Mouse (Mus musculus): ENCODE data around the gene Wwox. TPM values are rescaled to one million over a fixed set of nuclear protein-coding genes. Genes with fewer than 3 reads are reported as not detected.

The Wwox gene
- polyA plus RNA-seq, 1 experiment: not detected

- Histone ChIP-seq H3K4me1 (ENCODE audit: control insufficient read depth, insufficient read depth, low read length) (no peaks in the 10 kb centered on the region), H3K4me3 (ENCODE audit: insufficient read depth, low read depth, low read length) (no peak overlapping the region), H3K27ac (ENCODE audit: insufficient read depth, low read depth, low read length) (no peak overlapping the region)
- no peak for TF ChIP-seq POLR2A (IDR thresholded peaks at IDR 0.05; ENCODE audit: insufficient read depth, low read depth, low read length)
- TF ChIP-seq CTCF (IDR thresholded peaks at IDR 0.05; ENCODE audit: insufficient read depth, low read depth, low read length): no peak
- WGBS: 78% methylated on average over 8 of the region's 8 CpGs
Measured at GRCm38 (mm10) chr8:114927412-114927811, 488.0 kb downstream of the Wwox start.

GRCm38 (mm10) chr8:114927917-114928316, 488.5 kb downstream of the Wwox start:
- WGBS: 97% methylated on average over 4 of the region's 4 CpGs
- no peak for TF ChIP-seq CTCF (IDR thresholded peaks at IDR 0.05; ENCODE audit: insufficient read depth, low read depth, low read length)
- no peak for TF ChIP-seq POLR2A (IDR thresholded peaks at IDR 0.05; ENCODE audit: insufficient read depth, low read depth, low read length)

GRCm38 (mm10) chr8:114929597-114929996, 490.1 kb downstream of the Wwox start:
- Histone ChIP-seq H3K27ac (ENCODE audit: insufficient read depth, low read depth, low read length) (no peak overlapping the region), H3K4me3 (ENCODE audit: insufficient read depth, low read depth, low read length) (no peak overlapping the region), H3K4me1 (ENCODE audit: control insufficient read depth, insufficient read depth, low read length) (no peaks in the 10 kb centered on the region)
- TF ChIP-seq CTCF (IDR thresholded peaks at IDR 0.05; ENCODE audit: insufficient read depth, low read depth, low read length) (no peak), POLR2A (IDR thresholded peaks at IDR 0.05; ENCODE audit: insufficient read depth, low read depth, low read length) (no peak)
- 97% methylated on average over 4 of the region's 4 CpGs for WGBS

More at GRCm38 (mm10) chr8:114927917-114928316, 488.5 kb downstream of the Wwox start:
- Histone ChIP-seq H3K4me1 (ENCODE audit: control insufficient read depth, insufficient read depth, low read length) (no peaks in the 10 kb centered on the region), H3K4me3 (ENCODE audit: insufficient read depth, low read depth, low read length) (no peak overlapping the region), H3K27ac (ENCODE audit: insufficient read depth, low read depth, low read length) (no peak overlapping the region)

GRCm38 (mm10) chr8:114932071-114932630, 492.7 kb downstream of the Wwox start:
- no peak overlapping the region for H3K4me3 ChIP-seq (ENCODE audit: insufficient read depth, low read depth, low read length)
- no peak overlapping the region for H3K27ac ChIP-seq (ENCODE audit: insufficient read depth, low read depth, low read length)
- no peaks in the 10 kb centered on the region for H3K4me1 ChIP-seq (ENCODE audit: control insufficient read depth, insufficient read depth, low read length)
- TF ChIP-seq CTCF (IDR thresholded peaks at IDR 0.05; ENCODE audit: insufficient read depth, low read depth, low read length) (no peak), POLR2A (IDR thresholded peaks at IDR 0.05; ENCODE audit: insufficient read depth, low read depth, low read length) (no peak)
- 31% methylated on average over 18 of the region's 18 CpGs for WGBS

- TF ChIP-seq CTCF (IDR thresholded peaks at IDR 0.05; ENCODE audit: insufficient read depth, low read depth, low read length): no peak
- no peak for TF ChIP-seq POLR2A (IDR thresholded peaks at IDR 0.05; ENCODE audit: insufficient read depth, low read depth, low read length)
- WGBS: 39% methylated on average over 1 of the region's 1 CpGs
- Histone ChIP-seq H3K4me1 (ENCODE audit: control insufficient read depth, insufficient read depth, low read length) (no peaks in the 10 kb centered on the region), H3K4me3 (ENCODE audit: insufficient read depth, low read depth, low read length) (no peak overlapping the region), H3K27ac (ENCODE audit: insufficient read depth, low read depth, low read length) (no peak overlapping the region)
Measured at GRCm38 (mm10) chr8:114933248-114933647, 493.8 kb downstream of the Wwox start.

GRCm38 (mm10) chr8:114936887-114937286, 497.4 kb downstream of the Wwox start:
- 50% methylated on average over 10 of the region's 10 CpGs for WGBS
- no peaks in the 10 kb centered on the region for H3K4me1 ChIP-seq (ENCODE audit: control insufficient read depth, insufficient read depth, low read length)

GRCm38 (mm10) chr8:114939338-114939737, 499.9 kb downstream of the Wwox start:
- Histone ChIP-seq H3K4me3 (ENCODE audit: insufficient read depth, low read depth, low read length) (no peak overlapping the region), H3K4me1 (ENCODE audit: control insufficient read depth, insufficient read depth, low read length) (no peaks in the 10 kb centered on the region), H3K27ac (ENCODE audit: insufficient read depth, low read depth, low read length) (no peak overlapping the region)
- 94% methylated on average over 8 of the region's 8 CpGs for WGBS
- TF ChIP-seq CTCF (IDR thresholded peaks at IDR 0.05; ENCODE audit: insufficient read depth, low read depth, low read length) (no peak), POLR2A (IDR thresholded peaks at IDR 0.05; ENCODE audit: insufficient read depth, low read depth, low read length) (no peak)

More at GRCm38 (mm10) chr8:114936887-114937286, 497.4 kb downstream of the Wwox start:
- TF ChIP-seq CTCF (IDR thresholded peaks at IDR 0.05; ENCODE audit: insufficient read depth, low read depth, low read length): no peak
- no peak for TF ChIP-seq POLR2A (IDR thresholded peaks at IDR 0.05; ENCODE audit: insufficient read depth, low read depth, low read length)
- H3K27ac ChIP-seq (ENCODE audit: insufficient read depth, low read depth, low read length): no peak overlapping the region
- H3K4me3 ChIP-seq (ENCODE audit: insufficient read depth, low read depth, low read length): no peak overlapping the region

GRCm38 (mm10) chr8:114941096-114941495, 501.6 kb downstream of the Wwox start:
- H3K4me3 ChIP-seq (ENCODE audit: insufficient read depth, low read depth, low read length): no peak overlapping the region
- no peak for TF ChIP-seq CTCF (IDR thresholded peaks at IDR 0.05; ENCODE audit: insufficient read depth, low read depth, low read length)
- TF ChIP-seq POLR2A (IDR thresholded peaks at IDR 0.05; ENCODE audit: insufficient read depth, low read depth, low read length): no peak
- no peaks in the 10 kb centered on the region for H3K4me1 ChIP-seq (ENCODE audit: control insufficient read depth, insufficient read depth, low read length)
- no peak overlapping the region for H3K27ac ChIP-seq (ENCODE audit: insufficient read depth, low read depth, low read length)
- 93% methylated on average over 5 of the region's 5 CpGs for WGBS

- TF ChIP-seq CTCF (IDR thresholded peaks at IDR 0.05; ENCODE audit: insufficient read depth, low read depth, low read length): no peak
- TF ChIP-seq POLR2A (IDR thresholded peaks at IDR 0.05; ENCODE audit: insufficient read depth, low read depth, low read length): no peak
- 94% methylated on average over 9 of the region's 9 CpGs for WGBS
- Histone ChIP-seq H3K4me3 (ENCODE audit: insufficient read depth, low read depth, low read length) (no peak overlapping the region), H3K4me1 (ENCODE audit: control insufficient read depth, insufficient read depth, low read length) (no peaks in the 10 kb centered on the region), H3K27ac (ENCODE audit: insufficient read depth, low read depth, low read length) (no peak overlapping the region)
Measured at GRCm38 (mm10) chr8:114941644-114942043, 502.2 kb downstream of the Wwox start.
